Mouse (Mus musculus) frontal cortex, postnatal 10 days (tissue): ENCODE data around the gene Prp2.
"Not testable (repeated sequence)": the region's sequence is repeated elsewhere in the genome, so short reads cannot be mapped to it uniquely, and the experiment has no call there.

Source experiments
- DNase-seq, 2 experiments: peaks; one replicate each; pipeline ENCODE4 v3.0.0; 2022; ENCODE audit warnings: low spot score in 2 of 2, mixed read lengths in 1 of 2

Prp2 gene

GRCm38 (mm10) chr6:132595613-132596012 is at the start of gene Prp2:
Prp2 (plus strand) TSS chr6:132595913.
- not testable (repeated sequence) for DNase-seq

DNA sequence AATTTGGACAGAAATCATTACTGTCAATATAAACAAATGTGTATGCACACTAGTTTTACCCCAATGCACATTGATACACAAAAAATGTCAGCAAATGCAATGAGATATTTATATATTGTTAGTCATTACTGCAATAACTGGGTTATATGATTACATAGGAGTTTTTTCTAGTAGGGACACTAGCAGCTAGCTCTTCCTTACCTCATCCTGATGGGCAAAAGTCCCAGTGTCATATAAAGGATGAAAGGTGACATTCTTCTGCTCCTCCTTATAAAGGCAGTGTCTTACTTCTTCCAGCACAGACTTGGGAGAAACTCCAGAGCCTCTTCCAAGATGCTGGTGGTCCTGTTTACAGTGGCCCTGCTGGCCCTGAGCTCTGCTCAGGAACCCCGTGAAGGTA is 26.2 kb upstream of the Prp2 start, which contains the start of gene Prh1:
Prh1 (plus strand) TSS at position 301 of the 400 bp plus-strand sequence.
- not testable (repeated sequence) for DNase-seq

GRCm38 (mm10) chr6:132649399-132649798 is 53.7 kb downstream of the Prp2 start:
- DNase-seq, result no peak
